8 mouse cellular contexts compared by ENCODE assay signal in genomic region chr2:118895990-118896913, GRCm38 (mm10). TPM values are rescaled to one million over a fixed set of nuclear protein-coding genes. Genes with fewer than 3 reads are reported as not detected.
DNase-seq lines count a peak whose midpoint lies in the region; ATAC-seq and TF ChIP-seq lines count a peak whose summit lies in the region.

No protein-coding gene starts in this region.

- no peak overlapping the region for H3K27ac ChIP-seq in forebrain, embryonic 14.5 days (ENCODE audit: low read depth, low read length)
- H3K27ac ChIP-seq in hindbrain, postnatal 0 days = no peak overlapping the region
- no peak overlapping the region for H3K27ac ChIP-seq in liver, embryonic 16.5 days (ENCODE audit: low read length)
- H3K27ac ChIP-seq in neural tube, embryonic 12.5 days = no peak overlapping the region

- peaks cover 20% of the 10 kb centered on the region for H3K4me1 ChIP-seq in forebrain, embryonic 14.5 days (ENCODE audit: control insufficient read depth, insufficient read depth, low read length)
- peaks cover 13% of the 10 kb centered on the region for H3K4me1 ChIP-seq in hindbrain, postnatal 0 days (ENCODE audit: insufficient read depth, low read length)
- peaks cover 29% of the 10 kb centered on the region for H3K4me1 ChIP-seq in liver, embryonic 16.5 days (ENCODE audit: control insufficient read depth, low read depth, low read length)
- peaks cover 44% of the 10 kb centered on the region for H3K4me1 ChIP-seq in neural tube, embryonic 12.5 days

- under 1% methylated on average over 38 of the region's 38 CpGs for WGBS in forebrain, embryonic 14.5 days
- 3% methylated on average over 37 of the region's 38 CpGs for WGBS in hindbrain, postnatal 0 days
- 3% methylated on average over 38 of the region's 38 CpGs for WGBS in liver, embryonic 16.5 days (ENCODE audit: insufficient replicate concordance)
- WGBS in neural tube, embryonic 12.5 days = under 1% methylated on average over 38 of the region's 38 CpGs

- DNase-seq in left cerebral cortex, postnatal 4 days = peak; percentile 42
- DNase-seq in left cerebral cortex, postnatal 25 days (ENCODE audit: low spot score in 2 of 2) = no peak
- DNase-seq in brain, adult 2 months (ENCODE audit: low read depth, low spot score) = peak; percentile 54
- DNase-seq in forebrain, embryonic 14.5 days (ENCODE audit: low spot score) = peak; percentile 47
- peak; percentile 38 for DNase-seq in hindbrain, postnatal 0 days (ENCODE audit: low spot score)
- no peak for DNase-seq in frontal cortex, postnatal 25 days (ENCODE audit: low spot score in 2 of 2)

- intact Hi-C loops in left cerebral cortex, postnatal 4 days (cut with DNase I) = no loop called here
- intact Hi-C loops in left cerebral cortex, postnatal 25 days (cut with DNase I) = loop anchor here (2.0 kb wide), 1 partner anchor 79 kb away; no protein-coding TSS in a partner anchor

- ATAC-seq in forebrain, embryonic 14.5 days = no peak
- no peak for ATAC-seq in hindbrain, postnatal 0 days
- ATAC-seq in liver, embryonic 16.5 days (ENCODE audit: low read depth) = no peak
- ATAC-seq in neural tube, embryonic 12.5 days (ENCODE audit: low FRiP score, low read depth) = no peak

- peak overlapping the region; percentile 77 for H3K4me2 ChIP-seq in forebrain, embryonic 14.5 days (ENCODE audit: low read length)
- H3K4me2 ChIP-seq in hindbrain, postnatal 0 days (ENCODE audit: low read depth, low read length) = peak overlapping the region; percentile 85
- peak overlapping the region; percentile 60 for H3K4me2 ChIP-seq in liver, embryonic 16.5 days (ENCODE audit: low read depth, low read length)
- H3K4me2 ChIP-seq in neural tube, embryonic 12.5 days (replicated peaks) = peak overlapping the region; percentile 73

- no peaks in the 10 kb centered on the region for H3K9me3 ChIP-seq in forebrain, embryonic 14.5 days (replicated peaks; ENCODE audit: control insufficient read depth, low read length)
- no peaks in the 10 kb centered on the region for H3K9me3 ChIP-seq in hindbrain, postnatal 0 days (ENCODE audit: low read length)
- H3K9me3 ChIP-seq in liver, embryonic 16.5 days (replicated peaks; ENCODE audit: control insufficient read depth, low read length) = no peaks in the 10 kb centered on the region
- H3K9me3 ChIP-seq in neural tube, embryonic 12.5 days = no peaks in the 10 kb centered on the region

- no peak for TF ChIP-seq CTCF in hindbrain, postnatal 0 days (IDR thresholded peaks at IDR 0.05; ENCODE audit: low read depth)

- peak overlapping the region; percentile 54 for H3K9ac ChIP-seq in forebrain, embryonic 14.5 days (ENCODE audit: low read length)
- H3K9ac ChIP-seq in hindbrain, postnatal 0 days (replicated peaks; ENCODE audit: low read length) = peak overlapping the region; percentile 43; the same call in 1 of the 2 replicates
- no peak overlapping the region for H3K9ac ChIP-seq in liver, embryonic 16.5 days (ENCODE audit: low read depth, low read length)
- 0 out of 2 replicates have a peak overlapping the region, but pooled peaks have one; percentile 47 for H3K9ac ChIP-seq in neural tube, embryonic 12.5 days

- peaks cover 60% of the 10 kb centered on the region for H3K27me3 ChIP-seq in forebrain, embryonic 14.5 days (replicated peaks; ENCODE audit: control insufficient read depth, insufficient read depth, low read length)
- peaks cover 46% of the 10 kb centered on the region for H3K27me3 ChIP-seq in hindbrain, postnatal 0 days (ENCODE audit: insufficient read depth, low read length)
- H3K27me3 ChIP-seq in liver, embryonic 16.5 days (ENCODE audit: control insufficient read depth, insufficient read depth, low read depth, low read length) = peaks cover 76% of the 10 kb centered on the region
- peaks cover 76% of the 10 kb centered on the region for H3K27me3 ChIP-seq in neural tube, embryonic 12.5 days (replicated peaks)

- peak overlapping the region; percentile 34 for H3K4me3 ChIP-seq in forebrain, embryonic 14.5 days (ENCODE audit: low read depth, low read length)
- peak overlapping the region; percentile 43 for H3K4me3 ChIP-seq in hindbrain, postnatal 0 days (ENCODE audit: low read length)
- H3K4me3 ChIP-seq in liver, embryonic 16.5 days (ENCODE audit: low read depth, low read length) = peak overlapping the region; percentile 45
- peak overlapping the region; percentile 38 for H3K4me3 ChIP-seq in neural tube, embryonic 12.5 days

- H3K36me3 ChIP-seq in forebrain, embryonic 14.5 days (ENCODE audit: control insufficient read depth, insufficient read depth, low read length) = no peaks in the 10 kb centered on the region
- H3K36me3 ChIP-seq in hindbrain, postnatal 0 days (ENCODE audit: insufficient read depth, low read length) = no peaks in the 10 kb centered on the region
- no peaks in the 10 kb centered on the region for H3K36me3 ChIP-seq in liver, embryonic 16.5 days (ENCODE audit: control insufficient read depth, insufficient read depth)
- no peaks in the 10 kb centered on the region for H3K36me3 ChIP-seq in neural tube, embryonic 12.5 days

RNA-seq across cellular contexts. Expression of gene Bahd1, which starts 3.9 kb away (rescaled TPM):
- 10 to 100 TPM; 32.3 to 35.6 TPM for total RNA-seq in left cerebral cortex, postnatal 4 days (2021)
- total RNA-seq in left cerebral cortex, postnatal 25 days (2021) = 10 to 100 TPM; 38.8 to 41.9 TPM
- 2.0 and 2.1 TPM in 2 replicates for polyA plus RNA-seq in forebrain, embryonic 14.5 days (2014; fragmentation: Nextera tagmentation; extraction: Ambion mirVana)
- total RNA-seq in hindbrain, postnatal 0 days (2014; rRNA removed) = 24.5 and 25.2 TPM in 2 replicates
- 4.8 and 5.9 TPM in 2 replicates for polyA plus RNA-seq in hindbrain, postnatal 0 days (2015; fragmentation: Nextera tagmentation; extraction: Ambion mirVana)
- polyA plus RNA-seq in liver, embryonic 16.5 days (2015; fragmentation: Nextera tagmentation; extraction: Ambion mirVana) = 2.9 and 3.0 TPM in 2 replicates
- 8.1 and 8.6 TPM in 2 replicates for polyA plus RNA-seq in neural tube, embryonic 12.5 days (2016; fragmentation: Nextera tagmentation; extraction: Ambion mirVana)

RNA-seq across cellular contexts. Expression of gene Chst14, which starts 30.0 kb away (rescaled TPM):
- 1 to 10 TPM; 4.0 to 4.3 TPM for total RNA-seq in left cerebral cortex, postnatal 4 days (2021)
- total RNA-seq in left cerebral cortex, postnatal 25 days (2021) = 1 to 10 TPM; 2.3 to 2.5 TPM
- 7.1 and 7.4 TPM in 2 replicates for polyA plus RNA-seq in forebrain, embryonic 14.5 days (2014; fragmentation: Nextera tagmentation; extraction: Ambion mirVana)
- 6.2 and 8.5 TPM in 2 replicates for total RNA-seq in hindbrain, postnatal 0 days (2014; rRNA removed)
- polyA plus RNA-seq in hindbrain, postnatal 0 days (2015; fragmentation: Nextera tagmentation; extraction: Ambion mirVana) = 4.7 and 4.9 TPM in 2 replicates
- 4.0 and 4.9 TPM in 2 replicates for polyA plus RNA-seq in liver, embryonic 16.5 days (2015; fragmentation: Nextera tagmentation; extraction: Ambion mirVana)
- 18.3 and 18.4 TPM in 2 replicates for polyA plus RNA-seq in neural tube, embryonic 12.5 days (2016; fragmentation: Nextera tagmentation; extraction: Ambion mirVana)

RNA-seq across cellular contexts. Expression of gene Ivd, which starts 34.5 kb away (rescaled TPM):
- 10 to 100 TPM; 50.7 to 57.6 TPM for total RNA-seq in left cerebral cortex, postnatal 4 days (2021)
- 10 to 100 TPM; 57.3 to 70.7 TPM for total RNA-seq in left cerebral cortex, postnatal 25 days (2021)
- 39.6 and 45.1 TPM in 2 replicates for polyA plus RNA-seq in forebrain, embryonic 14.5 days (2014; fragmentation: Nextera tagmentation; extraction: Ambion mirVana)
- 68.2 and 101 TPM in 2 replicates for total RNA-seq in hindbrain, postnatal 0 days (2014; rRNA removed)
- polyA plus RNA-seq in hindbrain, postnatal 0 days (2015; fragmentation: Nextera tagmentation; extraction: Ambion mirVana) = 61.7 and 68.7 TPM in 2 replicates
- polyA plus RNA-seq in liver, embryonic 16.5 days (2015; fragmentation: Nextera tagmentation; extraction: Ambion mirVana) = 45.3 and 50.3 TPM in 2 replicates
- 54.1 and 58.5 TPM in 2 replicates for polyA plus RNA-seq in neural tube, embryonic 12.5 days (2016; fragmentation: Nextera tagmentation; extraction: Ambion mirVana)

Comparison
In these comparisons a context has a peak if more than half of its experiments do, and no peak if none do; other contexts are left out.
1. DNase-seq: peak in left cerebral cortex, postnatal 4 days (single experiment), brain, adult 2 months (single experiment), forebrain, embryonic 14.5 days (single experiment) and hindbrain, postnatal 0 days (single experiment); none in left cerebral cortex, postnatal 25 days (0 of 2) and frontal cortex, postnatal 25 days (0 of 2).
2. Peak in every context shown above with its lines, with median percentiles within 50 percentile points of each other: H3K4me2 ChIP-seq and H3K4me3 ChIP-seq.